Mouse (Mus musculus): Measurements from ENCODE around the gene Atp5g3.
"Not testable (repeated sequence)": the region's sequence is repeated elsewhere in the genome, so short reads cannot be mapped to it uniquely, and the experiment has no call there.

The Atp5g3 gene

GRCm38 (mm10) chr2:73911175-73911700 lies at the start of gene Atp5g3:
Atp5g3 (minus strand) TSS chr2:73911326.
- DNase-seq (ENCODE audit: low spot score in 2 of 2): peak; percentile 81 to 89

GRCm38 (mm10) chr2:73958342-73958741 lies 47.2 kb upstream of the Atp5g3 start:
- DNase-seq (ENCODE audit: low spot score in 2 of 2): no peak

GRCm38 (mm10) chr2:73953612-73954011 lies 42.5 kb upstream of the Atp5g3 start:
- no peak for DNase-seq (ENCODE audit: low spot score in 2 of 2)

GRCm38 (mm10) chr2:73952597-73953219 lies 41.6 kb upstream of the Atp5g3 start:
- no peak for DNase-seq (ENCODE audit: low spot score in 2 of 2)

GRCm38 (mm10) chr2:73947360-73947759 lies 36.2 kb upstream of the Atp5g3 start:
- no peak for DNase-seq (ENCODE audit: low spot score in 2 of 2)

- no peak for DNase-seq (ENCODE audit: low spot score in 2 of 2)
These were observed 32.6 kb upstream of the Atp5g3 start for GRCm38 (mm10) chr2:73943735-73944134.

- DNase-seq (ENCODE audit: low spot score in 2 of 2): no peak
These were observed 31.7 kb upstream of the Atp5g3 start for GRCm38 (mm10) chr2:73942844-73943243.

- no peak for DNase-seq (ENCODE audit: low spot score in 2 of 2)
These were observed 30.2 kb upstream of the Atp5g3 start for GRCm38 (mm10) chr2:73941281-73941680.

- no peak for DNase-seq (ENCODE audit: low spot score in 2 of 2)
These were observed 29.3 kb upstream of the Atp5g3 start for GRCm38 (mm10) chr2:73940471-73940870.

- no peak for DNase-seq (ENCODE audit: low spot score in 2 of 2)
These were observed 27.8 kb upstream of the Atp5g3 start for GRCm38 (mm10) chr2:73938896-73939295.

GRCm38 (mm10) chr2:73932676-73933313 lies 21.7 kb upstream of the Atp5g3 start:
- no peak for DNase-seq (ENCODE audit: low spot score in 2 of 2)

- DNase-seq (ENCODE audit: low spot score in 2 of 2): no peak
These were observed 16.6 kb upstream of the Atp5g3 start for GRCm38 (mm10) chr2:73927711-73928110.

- no peak for DNase-seq (ENCODE audit: low spot score in 2 of 2)
These were observed 14.4 kb upstream of the Atp5g3 start for GRCm38 (mm10) chr2:73925539-73925938.

GRCm38 (mm10) chr2:73925089-73925488 lies 14.0 kb upstream of the Atp5g3 start:
- DNase-seq (ENCODE audit: low spot score in 2 of 2): peak; percentile 53 to 59

GRCm38 (mm10) chr2:73919642-73920041 lies 8.5 kb upstream of the Atp5g3 start:
- peak; percentile 15 to 23 for DNase-seq (ENCODE audit: low spot score in 2 of 2)

- DNase-seq (ENCODE audit: low spot score in 2 of 2): no peak
These were observed 1.1 kb upstream of the Atp5g3 start for GRCm38 (mm10) chr2:73912264-73912663.

GRCm38 (mm10) chr2:73910571-73911174 lies 453 bp downstream of the Atp5g3 start:
- peak; percentile 15 to 21 for DNase-seq (ENCODE audit: low spot score in 2 of 2)

GRCm38 (mm10) chr2:73909116-73909515 lies 2.0 kb downstream of the Atp5g3 start:
- DNase-seq (ENCODE audit: low spot score in 2 of 2): no peak

GRCm38 (mm10) chr2:73904679-73905078 lies 6.4 kb downstream of the Atp5g3 start:
- not testable (repeated sequence) for DNase-seq (ENCODE audit: low spot score in 2 of 2)

GRCm38 (mm10) chr2:73903536-73903935 lies 7.6 kb downstream of the Atp5g3 start:
- DNase-seq (ENCODE audit: low spot score in 2 of 2): no peak

GRCm38 (mm10) chr2:73902328-73902727 lies 8.8 kb downstream of the Atp5g3 start:
- DNase-seq (ENCODE audit: low spot score in 2 of 2): not testable (repeated sequence)

- DNase-seq (ENCODE audit: low spot score in 2 of 2): no peak
These were observed 10.0 kb downstream of the Atp5g3 start for GRCm38 (mm10) chr2:73901169-73901568.

GRCm38 (mm10) chr2:73900364-73900763 lies 10.8 kb downstream of the Atp5g3 start:
- no peak for DNase-seq (ENCODE audit: low spot score in 2 of 2)

Measured in frontal cortex, postnatal 25 days (tissue).